Mouse (Mus musculus) liver, postnatal 0 days (tissue): Measurements from ENCODE around the gene Gdpd1. TPM values are rescaled to one million over a fixed set of nuclear protein-coding genes. Genes with fewer than 3 reads are reported as not detected.

Source experiments
- ATAC-seq: fragments of 200-750 bp; cut with Nextera tagmentation; 2 replicates; pipeline ENCODE4 v1.8.0; 2017; ENCODE audit warnings: mild to moderate bottlenecking, moderate library complexity
- DNase-seq: peaks from one replicate; pipeline ENCODE4 v3.0.0-alpha.2; 2016
- H3K27ac ChIP-seq: fragments of 300-500 bp; sonication (generic); 2 replicates; pipeline ENCODE4 v1.5.1; 2014; ENCODE audit warnings: antibody characterized with exemption, moderate library complexity, mild to moderate bottlenecking, low read depth
- H3K27me3 ChIP-seq: fragments of 300-500 bp; sonication (generic); 2 replicates; pipeline ENCODE4 v1.6.1; 2014; ENCODE audit warnings: low read length, control low read depth, mixed read lengths; ENCODE audit not compliant: insufficient read depth
- H3K36me3 ChIP-seq: fragments of 300-500 bp; sonication (generic); replicated peaks from 2 replicates; pipeline ENCODE4 v1.6.1; 2014; ENCODE audit warnings: mild to moderate bottlenecking, control low read depth, low read length, moderate library complexity, mixed read lengths; ENCODE audit not compliant: insufficient read depth
- H3K4me1 ChIP-seq: fragments of 300-500 bp; sonication (generic); 2 replicates; pipeline ENCODE4 v1.6.1; 2014; ENCODE audit warnings: antibody characterized with exemption, mild to moderate bottlenecking, control low read depth; ENCODE audit not compliant: insufficient read depth
- H3K4me2 ChIP-seq: fragments of 300-500 bp; sonication (generic); 2 replicates; pipeline ENCODE4 v1.6.1; 2014; ENCODE audit warnings: low read depth, mild to moderate bottlenecking, low read length, moderate library complexity, mixed read lengths
- H3K4me3 ChIP-seq: fragments of 300-500 bp; sonication (generic); 2 replicates; pipeline ENCODE4 v1.5.1; 2014; ENCODE audit warnings: low read depth, low read length
- H3K9ac ChIP-seq: fragments of 300-500 bp; sonication (generic); replicated peaks from 2 replicates; pipeline ENCODE4 v1.6.1; 2014; ENCODE audit warnings: mild to moderate bottlenecking, moderate library complexity
- H3K9me3 ChIP-seq: fragments of 300-500 bp; sonication (generic); 2 replicates; pipeline ENCODE4 v1.6.1; 2016; ENCODE audit warnings: mild to moderate bottlenecking, control low read depth, low read length, mixed read lengths
- CTCF ChIP-seq: sonication (generic); IDR thresholded peaks from 2 replicates; pipeline ENCODE4 v1.5.1; 2016; ENCODE audit warnings: antibody characterized with exemption, low read depth
- EP300 ChIP-seq: IDR thresholded peaks from 2 replicates; pipeline ENCODE4 v1.6.1; 2016; ENCODE audit warnings: antibody characterized with exemption, low read depth, mild to moderate bottlenecking
- WGBS: fragments of 180-500 bp; shearing (Covaris S2); extraction: QIAGEN DNeasy Blood & Tissue Kit; methylation state at CpG from one replicate; pipeline ENCODE4 v1.1.7; 2014; ENCODE audit not compliant: insufficient replicate concordance; 5-methylcytosine and 5-hydroxymethylcytosine counted together
- polyA plus RNA-seq: library from polyadenylated mRNA; unstranded; fragments of >200 nt; fragmentation: Nextera tagmentation; extraction: Ambion mirVana; gene quantifications from 2 replicates; pipeline ENCODE4 v1.2.1, GENCODE M21; 2015

Gdpd1 gene
- 2.7 TPM in 2 replicates for polyA plus RNA-seq

DNA sequence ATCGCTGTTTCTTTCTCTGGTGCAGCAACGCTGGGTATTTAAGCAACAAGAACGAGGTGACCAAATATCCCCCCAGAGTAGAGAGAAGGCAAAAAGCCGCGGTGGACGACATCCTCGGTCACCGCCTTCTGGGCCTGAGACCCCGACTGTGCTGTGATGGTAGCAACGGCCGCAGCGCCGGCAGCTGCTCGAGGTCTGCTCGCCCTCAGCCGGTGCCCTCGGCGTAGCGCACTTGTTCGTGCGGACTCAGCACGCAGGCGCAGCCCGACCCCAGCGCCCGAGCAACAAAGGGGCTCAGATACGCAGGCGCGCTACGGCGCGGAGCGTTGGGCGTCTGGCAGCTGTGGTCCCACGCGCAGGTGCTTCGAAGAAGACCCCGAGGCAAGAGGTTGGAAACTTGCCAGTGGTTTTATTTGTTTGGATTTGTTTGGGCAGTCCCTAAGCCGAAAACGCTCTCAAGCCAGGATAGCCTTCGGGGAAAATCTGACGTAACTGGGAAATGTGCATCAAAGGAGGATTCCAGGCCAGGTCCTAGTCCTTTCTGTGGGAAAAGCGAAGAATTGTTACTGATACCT lies at the start of gene Gdpd1:
Gene Gdpd1, minus strand, starts transcription at position 197 of the 575 bp plus-strand sequence.
- peak; percentile 57 for TF ChIP-seq CTCF
- TF ChIP-seq EP300: no peak
- peak within 1 kb of the TSS; percentile 95 for H3K4me2 ChIP-seq
- peak within 1 kb of the TSS; percentile 61 for H3K4me3 ChIP-seq
- ATAC-seq: peak; percentile 89
- no peaks in the 10 kb centered on the region for H3K9me3 ChIP-seq
- no peak within 1 kb of the TSS for H3K27ac ChIP-seq
- 2% methylated on average over 43 of the region's 43 CpGs for WGBS
- peaks cover 16% of the 10 kb centered on the region for H3K4me1 ChIP-seq
- H3K36me3 ChIP-seq: peaks cover 7% of the 10 kb centered on the region; the same call in 1 of the 2 replicates
- H3K9ac ChIP-seq: peak within 1 kb of the TSS; percentile 67
- DNase-seq: peak; percentile 85
- no peaks in the 10 kb centered on the region for H3K27me3 ChIP-seq

DNA sequence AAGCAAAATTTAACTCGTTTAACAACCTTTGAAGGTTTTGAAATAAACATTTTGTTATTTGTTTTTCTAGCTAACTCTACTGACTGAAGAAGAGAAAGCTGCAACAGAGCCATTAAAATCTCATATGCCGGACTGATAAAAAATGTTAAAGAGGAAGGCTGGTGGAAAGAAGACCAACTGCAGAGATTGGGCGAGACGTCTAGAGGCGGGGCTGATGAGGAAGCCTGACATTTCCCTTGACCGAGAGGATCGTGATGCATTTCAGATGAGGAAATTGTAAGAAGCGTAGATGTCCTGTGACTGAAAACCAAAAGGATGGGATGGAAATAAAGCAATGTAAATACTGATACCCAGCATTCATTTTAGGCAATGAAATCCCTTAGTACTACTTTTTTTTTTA lies 48.0 kb upstream of the Gdpd1 start:
- Histone ChIP-seq H3K4me1 (peaks cover 3% of the 10 kb centered on the region; the same call in 1 of the 2 replicates), H3K9ac (no peak overlapping the region), H3K4me2 (no peak overlapping the region), H3K27me3 (no peaks in the 10 kb centered on the region), H3K4me3 (no peak overlapping the region), H3K9me3 (no peaks in the 10 kb centered on the region), H3K27ac (no peak overlapping the region), H3K36me3 (peaks cover 46% of the 10 kb centered on the region)
- no peak for TF ChIP-seq CTCF
- WGBS: 71% methylated on average over 8 of the region's 8 CpGs
- DNase-seq (no peak), ATAC-seq (no peak)

DNA sequence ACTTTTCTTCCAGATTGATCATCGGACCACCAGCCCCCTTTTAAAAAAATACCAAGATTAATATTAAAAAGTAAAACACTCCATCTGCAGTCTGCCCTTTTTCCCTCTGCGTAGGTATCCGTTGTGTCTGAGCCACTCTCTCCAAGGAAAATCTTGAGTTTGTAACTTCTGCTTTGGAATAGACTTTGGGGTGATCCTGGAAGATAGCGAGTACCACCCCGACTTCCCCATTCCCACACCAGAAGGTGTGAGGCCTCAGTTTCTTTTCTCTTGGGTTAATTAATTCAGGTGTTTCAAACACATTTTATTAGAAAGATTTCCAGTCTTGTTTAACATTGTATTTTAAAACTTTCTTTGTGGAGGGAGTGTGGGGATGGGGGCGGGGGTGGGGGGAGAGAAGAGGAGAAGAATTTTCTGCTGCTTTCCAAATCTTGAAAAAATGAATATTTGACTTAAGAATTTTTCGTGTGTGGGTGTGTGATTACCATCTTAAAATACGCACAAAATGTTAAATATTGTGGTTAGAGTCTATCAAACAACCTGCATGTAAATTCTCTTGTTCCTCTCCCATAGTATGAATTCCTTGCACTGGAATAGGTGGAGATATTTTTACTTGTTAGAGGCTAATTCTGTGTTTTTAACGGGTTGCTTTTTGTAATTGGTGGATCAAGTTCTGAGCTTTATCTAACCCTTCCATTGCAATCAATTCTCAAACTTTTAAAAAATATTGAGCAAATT lies 36.5 kb upstream of the Gdpd1 start:
- ATAC-seq (no peak), DNase-seq (no peak)
- WGBS: 7% methylated on average over 9 of the region's 9 CpGs
- Histone ChIP-seq H3K9me3 (no peaks in the 10 kb centered on the region), H3K4me1 (peaks cover 6% of the 10 kb centered on the region; the same call in 1 of the 2 replicates), H3K9ac (peak overlapping the region; percentile 92), H3K27me3 (no peaks in the 10 kb centered on the region), H3K4me3 (peak overlapping the region; percentile 87), H3K4me2 (peak overlapping the region; percentile 94), H3K36me3 (peaks cover 43% of the 10 kb centered on the region), H3K27ac (peak overlapping the region; percentile 55; the same call in 1 of the 2 replicates)
- TF ChIP-seq CTCF (no peak), EP300 (no peak)

DNA sequence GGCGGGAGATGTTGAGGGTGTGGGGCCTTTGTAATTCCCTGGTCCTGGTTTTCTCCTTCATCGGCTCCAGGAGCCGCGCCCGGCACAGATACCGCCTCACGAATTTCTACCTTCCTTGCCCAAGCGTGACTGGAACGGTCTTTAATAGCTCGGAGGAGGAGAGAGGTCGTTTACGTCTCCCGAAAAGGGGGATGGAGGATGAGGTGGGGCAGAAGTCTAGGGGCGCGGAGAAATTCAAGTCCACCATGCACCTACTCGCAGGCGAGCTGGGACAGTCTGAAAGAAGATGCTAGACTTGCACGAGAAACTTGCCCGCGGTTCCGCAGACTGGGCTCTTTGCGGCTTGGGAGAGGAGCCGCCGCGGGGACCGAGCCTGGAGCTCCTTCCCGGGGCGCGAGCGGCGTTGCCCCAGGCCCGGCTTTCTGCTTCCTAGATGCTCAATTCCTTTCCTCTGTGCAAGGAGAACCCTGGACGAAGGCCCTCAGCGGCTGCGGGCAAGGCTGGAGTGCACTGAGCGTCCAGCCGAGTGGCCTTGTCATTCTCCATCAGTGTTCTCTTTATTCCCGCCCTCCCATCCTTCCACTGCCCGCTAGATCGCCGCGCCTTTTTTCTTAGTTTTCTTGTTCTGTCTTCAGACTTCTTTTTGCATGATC lies 35.8 kb upstream of the Gdpd1 start:
- H3K36me3 ChIP-seq: peaks cover 42% of the 10 kb centered on the region
- H3K4me3 ChIP-seq: peak overlapping the region; percentile 87
- peak overlapping the region; percentile 84 for H3K27ac ChIP-seq
- no peak for ATAC-seq
- peak overlapping the region; percentile 94 for H3K4me2 ChIP-seq
- peaks cover 6% of the 10 kb centered on the region; the same call in 1 of the 2 replicates for H3K4me1 ChIP-seq
- no peaks in the 10 kb centered on the region for H3K9me3 ChIP-seq
- TF ChIP-seq CTCF (no peak), EP300 (no peak)
- DNase-seq: peak; percentile 49
- no peaks in the 10 kb centered on the region for H3K27me3 ChIP-seq
- under 1% methylated on average over 42 of the region's 42 CpGs for WGBS
- H3K9ac ChIP-seq: peak overlapping the region; percentile 92

DNA sequence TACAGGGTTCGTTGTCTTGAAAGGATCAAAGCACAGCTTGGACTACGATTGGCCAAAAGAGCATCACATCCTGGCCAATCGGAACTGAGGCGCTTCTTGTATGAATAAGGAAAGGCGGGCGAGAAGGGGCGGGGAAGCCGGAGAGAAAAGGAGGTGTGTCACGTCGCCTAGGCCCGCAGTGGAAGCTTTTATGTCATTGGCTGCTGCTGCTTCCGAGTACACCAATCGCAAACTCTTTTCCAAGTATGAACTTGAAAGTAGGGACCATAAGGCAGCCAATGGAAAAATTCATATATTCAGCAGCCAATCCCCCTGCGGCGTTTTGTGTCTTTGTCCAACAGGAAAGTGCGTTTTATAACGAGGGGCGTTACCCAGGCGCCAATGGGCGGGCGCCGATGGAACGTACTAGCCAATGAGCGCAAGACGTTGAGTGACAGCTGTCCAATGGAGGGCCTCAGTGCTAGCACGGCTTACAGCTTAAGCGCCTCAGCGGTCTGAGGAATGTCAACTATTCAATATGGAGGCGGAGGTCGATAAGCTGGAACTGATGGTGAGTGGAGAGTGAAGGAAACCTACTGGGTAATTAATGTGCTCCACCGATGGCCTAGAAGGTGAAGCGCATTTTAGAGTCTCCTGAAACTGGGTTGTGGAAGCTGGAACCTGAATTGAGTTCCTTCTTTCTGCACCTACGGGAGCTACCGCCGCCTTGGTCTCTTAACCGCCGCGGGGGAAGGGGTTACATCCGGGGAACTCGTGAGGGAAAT lies 35.1 kb upstream of the Gdpd1 start, which contains the start of gene Ska2:
Gene Ska2, plus strand, starts transcription at position 480 of the 764 bp plus-strand sequence.
- WGBS: under 1% methylated on average over 40 of the region's 40 CpGs
- H3K4me1 ChIP-seq: peaks cover 6% of the 10 kb centered on the region; the same call in 1 of the 2 replicates
- H3K27me3 ChIP-seq: no peaks in the 10 kb centered on the region
- H3K9ac ChIP-seq: peak within 1 kb of the TSS; percentile 92
- H3K9me3 ChIP-seq: no peaks in the 10 kb centered on the region
- DNase-seq: peak; percentile 97
- peak within 1 kb of the TSS; percentile 87 for H3K4me3 ChIP-seq
- H3K36me3 ChIP-seq: peaks cover 41% of the 10 kb centered on the region
- peak within 1 kb of the TSS; percentile 84 for H3K27ac ChIP-seq
- TF ChIP-seq CTCF (no peak), EP300 (peak; percentile 96)
- ATAC-seq: peak; percentile 96
- peak within 1 kb of the TSS; percentile 94 for H3K4me2 ChIP-seq
